Mouse (Mus musculus): ENCODE measurements around the gene Psme2. TPM values are rescaled to one million over a fixed set of nuclear protein-coding genes. Genes with fewer than 3 reads are reported as not detected.

The Psme2 gene
- total RNA-seq (2022), result 100 to 1,000 TPM; 325 to 423 (median 363) TPM

DNA sequence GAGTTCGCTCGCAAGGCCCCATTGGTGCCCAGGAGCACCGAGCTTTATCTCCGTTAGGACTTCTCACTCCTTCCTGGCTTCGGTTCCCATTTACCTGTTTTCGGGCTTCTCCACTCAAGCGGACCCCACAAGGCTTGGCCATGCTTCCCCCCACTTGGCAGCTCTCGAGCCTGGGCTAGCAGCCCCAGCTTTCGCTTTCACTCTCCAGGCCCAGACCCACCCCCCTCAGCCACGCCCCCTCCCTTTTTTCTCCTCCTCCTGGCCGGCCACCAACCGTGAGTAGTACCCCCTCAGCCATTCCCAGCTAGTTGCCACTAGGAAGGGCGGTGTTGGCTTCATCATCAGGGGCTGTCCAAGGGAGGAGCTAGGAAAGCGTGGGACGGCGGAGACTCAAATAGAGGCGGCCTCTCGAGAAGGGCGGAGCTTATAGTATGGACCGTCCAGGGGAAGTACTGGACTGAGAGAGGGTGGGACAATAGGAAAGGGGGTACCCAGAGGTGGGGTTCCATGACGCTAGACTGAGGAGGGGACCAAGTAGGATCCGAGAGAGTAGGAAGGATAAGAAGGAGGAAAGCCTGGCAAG is at the start of gene Psme2:
Gene Psme2, minus strand, starts transcription at position 366 of the 583 bp plus-strand sequence.
- DNase-seq, result peak; percentile 97

- no peak for DNase-seq
These were observed 46.9 kb upstream of the Psme2 start, which contains the start of gene Gm49378 for GRCm38 (mm10) chr14:55637795-55638194. Gene Gm49378, minus strand, starts transcription at chr14:55637895.

DNA sequence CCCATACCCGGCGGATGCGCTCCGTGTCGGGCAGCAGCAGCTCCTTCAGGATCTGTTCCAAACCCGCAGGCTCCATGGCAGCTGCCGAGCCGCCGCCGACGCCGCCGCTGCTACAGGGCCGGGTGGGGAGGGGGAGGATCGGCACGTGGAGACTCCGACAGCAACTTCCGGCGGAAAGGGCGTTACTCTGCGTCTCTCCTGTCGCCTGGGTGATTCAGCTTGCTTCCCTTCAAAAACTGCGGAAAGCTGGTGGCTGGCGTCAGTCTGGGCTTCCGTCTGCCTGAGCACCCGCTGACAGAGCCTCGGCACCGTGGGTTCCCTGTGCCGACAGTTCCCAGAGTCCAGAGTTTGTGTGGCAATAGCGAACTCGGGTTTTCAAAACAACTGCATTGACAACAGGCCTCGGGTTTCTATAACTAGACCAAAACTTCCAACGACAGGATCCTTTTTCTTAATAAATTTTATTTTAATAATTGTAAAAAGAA is 44.7 kb upstream of the Psme2 start, which contains the start of gene Ipo4:
Gene Ipo4, minus strand, starts transcription at position 435 of the 485 bp plus-strand sequence.
- peak; percentile 84 for DNase-seq

GRCm38 (mm10) chr14:55634874-55635522 is 44.1 kb upstream of the Psme2 start:
- DNase-seq, result no peak

GRCm38 (mm10) chr14:55629312-55629711 is 38.4 kb upstream of the Psme2 start:
- DNase-seq, result no peak

GRCm38 (mm10) chr14:55628077-55628827 is 37.3 kb upstream of the Psme2 start:
- DNase-seq, result no peak

DNA sequence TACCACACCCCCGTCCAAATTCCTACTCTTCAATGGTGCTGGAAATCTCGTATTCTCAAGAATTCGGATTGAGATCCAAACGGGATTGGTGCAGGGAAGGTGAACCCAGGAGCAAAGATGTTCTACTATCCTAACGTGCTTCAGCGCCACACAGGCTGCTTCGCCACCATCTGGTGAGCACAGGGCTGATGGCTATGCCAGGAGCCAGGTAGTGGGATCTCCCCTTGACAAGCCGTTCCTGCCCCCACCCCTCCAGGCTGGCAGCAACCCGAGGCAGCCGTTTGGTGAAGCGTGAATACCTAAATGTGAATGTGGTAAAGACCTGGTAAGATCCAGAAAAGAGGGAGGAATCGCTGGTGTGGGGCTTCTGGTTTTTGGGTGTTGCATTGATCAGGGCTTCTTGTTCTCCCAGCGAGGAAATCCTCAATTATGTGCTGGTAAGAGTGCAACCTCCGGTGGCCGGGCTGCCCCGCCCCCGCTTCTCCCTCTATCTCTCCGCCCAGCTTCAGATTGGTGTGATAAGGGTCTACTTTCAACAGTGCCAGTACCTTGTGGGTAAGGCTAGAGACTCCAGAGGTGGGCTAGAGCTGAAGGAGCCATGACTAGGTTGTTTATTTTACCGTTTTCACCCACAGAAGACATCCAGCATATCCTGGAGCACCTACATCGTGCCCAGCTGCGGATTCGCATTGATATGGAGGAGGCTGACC is 27.7 kb upstream of the Psme2 start:
- no peak for DNase-seq

GRCm38 (mm10) chr14:55617822-55618221 is 26.9 kb upstream of the Psme2 start, which contains the start of gene Rec8:
Gene Rec8, plus strand, starts transcription at chr14:55618037.
- DNase-seq, result peak; percentile 47

GRCm38 (mm10) chr14:55616844-55617243 is 25.9 kb upstream of the Psme2 start:
- no peak for DNase-seq

- DNase-seq, result no peak
These were observed 25.0 kb upstream of the Psme2 start for GRCm38 (mm10) chr14:55615876-55616275.

- DNase-seq, result no peak
These were observed 23.8 kb upstream of the Psme2 start for GRCm38 (mm10) chr14:55614565-55615178.

- DNase-seq, result no peak
These were observed 22.4 kb upstream of the Psme2 start for GRCm38 (mm10) chr14:55613346-55613745.

DNA sequence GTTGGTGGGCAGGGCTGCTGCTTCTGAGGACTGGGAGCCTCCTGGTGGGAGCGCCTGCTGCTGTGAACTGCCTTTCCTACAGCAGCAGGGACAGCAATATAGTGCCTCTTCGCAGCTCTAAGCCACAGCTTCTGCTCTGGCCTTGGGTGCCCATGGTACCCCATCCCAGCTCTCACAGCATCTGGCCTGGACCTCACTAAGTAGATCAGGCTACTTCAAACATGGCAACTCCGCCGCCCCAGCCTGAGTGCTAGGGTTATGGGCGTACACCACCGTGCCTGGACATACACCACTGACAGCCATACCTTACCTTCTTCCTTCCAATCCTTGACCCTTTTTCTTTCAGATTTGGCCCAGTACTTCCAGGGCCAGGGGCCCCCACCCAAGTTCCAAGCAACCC is 17.4 kb upstream of the Psme2 start:
- no peak for DNase-seq

DNA sequence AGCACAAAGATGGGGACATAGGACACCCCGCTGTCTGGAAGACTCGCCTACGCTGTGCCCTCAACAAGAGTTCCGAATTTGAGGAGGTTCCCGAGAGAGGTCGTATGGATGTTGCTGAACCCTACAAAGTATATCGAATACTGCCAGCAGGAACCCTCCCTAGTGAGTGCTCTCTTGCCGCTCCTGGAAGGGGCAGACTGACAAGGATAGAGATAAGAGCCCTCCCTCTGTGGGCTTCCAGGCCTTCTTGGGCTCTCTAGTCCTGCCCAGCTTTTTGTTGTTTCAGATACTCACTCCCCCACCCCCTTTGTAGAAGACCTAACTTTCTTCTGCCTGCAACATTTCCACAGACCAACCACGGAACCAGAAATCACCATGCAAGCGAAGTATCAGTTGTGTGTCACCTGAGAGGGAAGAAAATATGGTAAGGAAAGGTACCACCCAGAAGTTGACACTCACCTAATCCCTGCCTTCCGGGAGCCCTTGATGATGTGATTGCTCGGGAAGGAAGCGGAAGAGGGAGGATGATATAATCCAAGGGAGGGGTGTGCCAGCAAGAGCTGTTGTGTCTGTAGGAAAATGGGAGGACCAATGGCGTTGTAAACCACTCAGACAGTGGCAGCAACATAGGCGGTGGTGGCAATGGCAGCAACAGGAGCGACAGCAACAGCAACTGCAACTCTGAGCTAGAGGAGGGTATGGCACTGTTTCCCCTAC is 15.0 kb upstream of the Psme2 start:
- DNase-seq, result no peak

- DNase-seq, result no peak
These were observed 13.9 kb upstream of the Psme2 start for GRCm38 (mm10) chr14:55604823-55605222.

DNA sequence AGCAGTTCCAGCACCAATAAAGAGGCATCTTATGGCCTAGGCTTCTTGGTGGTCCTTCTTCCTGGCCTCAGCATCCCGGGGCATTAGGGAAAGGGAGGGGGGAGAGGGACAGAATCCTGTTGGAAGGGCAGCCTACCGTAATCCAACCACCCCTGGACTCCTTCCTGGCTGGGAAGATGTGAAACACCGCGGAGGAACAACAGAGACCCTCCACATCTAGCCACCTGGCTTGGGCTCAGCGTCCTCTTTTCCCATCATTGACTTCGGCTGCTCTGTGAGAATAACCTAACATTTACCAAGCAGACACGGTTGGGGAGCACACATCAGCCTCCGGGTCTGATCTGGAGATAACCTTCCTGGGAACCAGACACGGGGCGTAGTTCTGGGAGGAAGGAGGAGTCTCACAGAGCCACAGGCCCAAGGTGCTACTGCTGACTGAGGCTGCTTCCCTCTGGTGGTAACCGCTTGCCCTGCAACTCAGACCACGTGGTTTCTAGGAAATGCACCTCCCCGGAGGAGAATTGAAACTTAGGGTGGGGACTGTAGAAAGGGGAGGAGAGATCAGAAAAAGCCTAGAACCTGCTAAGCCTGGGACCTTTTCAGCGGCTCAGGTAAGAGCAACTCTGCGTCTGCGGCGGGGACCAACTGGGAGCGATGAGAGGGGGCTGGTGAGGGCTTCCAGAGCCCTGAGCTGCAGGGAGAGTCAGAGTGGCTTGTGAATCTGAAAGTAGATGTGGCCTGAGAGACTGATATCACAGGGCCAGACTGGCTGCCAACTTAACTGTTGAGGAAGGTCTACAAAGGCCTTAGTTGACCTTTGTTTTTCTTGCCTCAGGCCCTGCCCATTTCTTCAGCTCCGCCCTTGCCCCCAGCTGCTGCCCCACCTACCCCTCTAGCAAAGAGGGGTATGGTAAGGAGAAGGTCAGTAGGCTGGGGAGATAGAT is 13.0 kb upstream of the Psme2 start:
- peak; percentile 93 for DNase-seq

GRCm38 (mm10) chr14:55603271-55603632 is 12.3 kb upstream of the Psme2 start, which contains the start of gene Irf9:
Gene Irf9, plus strand, starts transcription at chr14:55603571.
- no peak for DNase-seq

- DNase-seq, result no peak
These were observed 7.8 kb upstream of the Psme2 start for GRCm38 (mm10) chr14:55598521-55599390.

DNA sequence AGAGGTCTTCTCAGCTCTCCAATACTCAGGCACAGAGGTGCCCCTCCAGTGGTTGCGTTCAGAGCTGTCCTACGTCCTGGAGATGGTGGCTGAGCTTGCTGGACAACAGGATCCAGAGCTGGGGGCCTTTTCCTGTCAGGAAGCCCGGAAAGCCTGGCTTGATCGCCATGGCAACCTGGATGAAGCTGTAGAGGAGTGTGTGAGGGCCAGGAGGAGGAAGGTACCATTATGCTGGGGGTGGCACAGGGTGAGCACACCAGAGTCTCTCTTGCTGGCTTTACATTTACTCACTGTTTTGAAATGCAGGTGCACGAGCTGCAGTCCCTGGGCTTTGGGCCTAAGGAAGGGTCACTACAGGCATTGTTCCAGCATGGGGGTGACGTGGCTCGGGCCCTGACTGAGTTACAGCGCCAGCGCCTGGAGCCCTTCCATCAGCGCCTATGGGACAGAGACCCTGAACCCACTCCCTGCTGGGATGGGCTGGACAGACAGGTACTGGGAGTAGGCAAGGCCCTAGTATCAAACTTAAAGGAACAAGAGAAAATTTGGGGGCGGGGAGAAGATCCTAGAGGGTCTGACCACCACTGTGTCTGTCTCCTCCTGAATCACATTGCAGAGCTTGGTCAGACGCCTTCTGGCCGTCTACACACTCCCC is 5.2 kb upstream of the Psme2 start:
- DNase-seq, result no peak
